9 mouse cellular contexts compared by ENCODE assay signal in the genomic region with DNA sequence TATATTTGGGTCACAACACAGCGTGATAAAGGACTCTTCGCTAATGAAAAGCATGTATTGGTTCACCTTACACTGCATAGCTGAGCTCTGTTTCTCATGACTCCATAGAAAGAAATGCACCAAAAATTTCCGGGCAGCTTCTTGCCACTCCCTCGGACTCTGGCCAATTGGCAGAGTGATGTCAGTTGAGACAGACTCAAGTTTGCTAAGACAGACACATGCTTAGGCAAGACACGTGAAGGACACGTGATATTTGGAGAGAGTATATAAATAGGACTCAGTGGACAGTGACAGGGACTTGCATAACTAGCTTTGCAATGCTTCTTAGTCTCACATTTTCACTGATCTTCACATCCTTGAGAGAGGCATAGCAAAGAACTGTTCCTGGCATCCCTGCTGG. TPM values are rescaled to one million over a fixed set of nuclear protein-coding genes. Genes with fewer than 3 reads are reported as not detected.
DNase-seq lines count a peak whose midpoint lies in the region; ATAC-seq and TF ChIP-seq lines count a peak whose summit lies in the region.
"Had no signal": no experiment of that assay in that cellular context is flagged by ENCODE, and none has a peak within 500 bp of the region (broad histone marks: within the 10 kb centered on the region; RNA-seq: fewer than 3 reads in every experiment).

No protein-coding gene starts in this region.

- H3K36me3 ChIP-seq in intestine, postnatal 0 days (ENCODE audit: control insufficient read depth, insufficient read depth): no peaks in the 10 kb centered on the region
- no peaks in the 10 kb centered on the region for H3K36me3 ChIP-seq in stomach, postnatal 0 days (ENCODE audit: control insufficient read depth, insufficient read depth, low read length)
- no peaks in the 10 kb centered on the region for H3K36me3 ChIP-seq in midbrain, embryonic 11.5 days (ENCODE audit: control insufficient read depth, insufficient read depth, low read length)
- H3K36me3 ChIP-seq: midbrain, embryonic 12.5 days had no signal

- DNase-seq in layer of hippocampus, adult 9-11 months: peak; percentile 52
- DNase-seq in layer of hippocampus, postnatal 25 days (ENCODE audit: extremely low spot score in 1 of 2, low spot score in 1 of 2): no peak
- peak; percentile 81 for DNase-seq in adrenal gland, postnatal 14 days
- DNase-seq in cerebellum, postnatal 36 days: peak; percentile 56 to 59
- peak; percentile 52 for DNase-seq in lung, postnatal 25 days (ENCODE audit: low spot score)
- DNase-seq in stomach, postnatal 0 days (ENCODE audit: low spot score): no peak
- DNase-seq in midbrain, embryonic 11.5 days (ENCODE audit: low spot score, missing footprints): no peak

- H3K4me1 ChIP-seq in intestine, postnatal 0 days (replicated peaks; ENCODE audit: control insufficient read depth, insufficient read depth, low read length): no peaks in the 10 kb centered on the region
- no peaks in the 10 kb centered on the region for H3K4me1 ChIP-seq in stomach, postnatal 0 days (replicated peaks; ENCODE audit: control insufficient read depth, insufficient read depth)
- no peaks in the 10 kb centered on the region for H3K4me1 ChIP-seq in midbrain, embryonic 11.5 days (ENCODE audit: control insufficient read depth, insufficient read depth, low read length)
- H3K4me1 ChIP-seq: midbrain, embryonic 12.5 days had no signal

- no peaks in the 10 kb centered on the region for H3K27me3 ChIP-seq in intestine, postnatal 0 days (replicated peaks; ENCODE audit: control insufficient read depth, insufficient read depth, low read length)
- H3K27me3 ChIP-seq in stomach, postnatal 0 days (ENCODE audit: control insufficient read depth, insufficient read depth, low read length): no peaks in the 10 kb centered on the region
- no peaks in the 10 kb centered on the region for H3K27me3 ChIP-seq in midbrain, embryonic 11.5 days (ENCODE audit: control insufficient read depth, insufficient read depth, low read length)
- H3K27me3 ChIP-seq: midbrain, embryonic 12.5 days had no signal

- no peak overlapping the region for H3K4me2 ChIP-seq in intestine, postnatal 0 days (replicated peaks; ENCODE audit: low read depth)
- no peak overlapping the region for H3K4me2 ChIP-seq in stomach, postnatal 0 days (replicated peaks; ENCODE audit: low read depth)
- H3K4me2 ChIP-seq in midbrain, embryonic 11.5 days: no peak overlapping the region
- H3K4me2 ChIP-seq: midbrain, embryonic 12.5 days had no signal

- no peaks in the 10 kb centered on the region for H3K9me3 ChIP-seq in intestine, postnatal 0 days (ENCODE audit: control insufficient read depth)
- H3K9me3 ChIP-seq in stomach, postnatal 0 days (ENCODE audit: control insufficient read depth, low read length): no peaks in the 10 kb centered on the region
- H3K9me3 ChIP-seq in midbrain, embryonic 11.5 days (ENCODE audit: control insufficient read depth, low read length): no peaks in the 10 kb centered on the region
- H3K9me3 ChIP-seq: midbrain, embryonic 12.5 days had no signal

- H3K27ac ChIP-seq in intestine, postnatal 0 days (ENCODE audit: low read depth, low read length): no peak overlapping the region
- H3K27ac ChIP-seq in stomach, postnatal 0 days (replicated peaks): no peak overlapping the region
- H3K27ac ChIP-seq in midbrain, embryonic 11.5 days (ENCODE audit: low read depth, low read length): no peak overlapping the region
- H3K27ac ChIP-seq: midbrain, embryonic 12.5 days had no signal

- TF ChIP-seq EP300 in stomach, postnatal 0 days (optimal IDR thresholded peaks at IDR 0.05): no peak

- no peak overlapping the region for H3K9ac ChIP-seq in intestine, postnatal 0 days (ENCODE audit: low read depth, low read length)
- no peak overlapping the region for H3K9ac ChIP-seq in stomach, postnatal 0 days (ENCODE audit: low read length)
- H3K9ac ChIP-seq in midbrain, embryonic 11.5 days (ENCODE audit: low read length): no peak overlapping the region
- H3K9ac ChIP-seq: midbrain, embryonic 12.5 days had no signal

- H3K4me3 ChIP-seq in intestine, postnatal 0 days (ENCODE audit: low read depth, low read length): no peak overlapping the region
- no peak overlapping the region for H3K4me3 ChIP-seq in stomach, postnatal 0 days (ENCODE audit: low read depth, low read length)
- no peak overlapping the region for H3K4me3 ChIP-seq in midbrain, embryonic 11.5 days (ENCODE audit: low read depth, low read length)
- H3K4me3 ChIP-seq: midbrain, embryonic 12.5 days had no signal

- no peak for TF ChIP-seq CTCF in intestine, postnatal 0 days (IDR thresholded peaks at IDR 0.05; ENCODE audit: low read depth)
- TF ChIP-seq CTCF in stomach, postnatal 0 days (IDR thresholded peaks at IDR 0.05; ENCODE audit: low read depth): no peak

- ATAC-seq in intestine, postnatal 0 days: no peak
- ATAC-seq in stomach, postnatal 0 days (ENCODE audit: low FRiP score, low TSS enrichment): no peak
- ATAC-seq in midbrain, embryonic 11.5 days (ENCODE audit: low FRiP score): no peak

- WGBS in intestine, postnatal 0 days: 80% methylated on average over 6 of the region's 6 CpGs
- WGBS in stomach, postnatal 0 days: 74% methylated on average over 6 of the region's 6 CpGs
- 82% methylated on average over 6 of the region's 6 CpGs for WGBS in midbrain, embryonic 11.5 days

RNA-seq across cellular contexts. Expression of gene Nlrc3, which starts 20.1 kb away (rescaled TPM):
- total RNA-seq in layer of hippocampus, postnatal 25 days (2021): 1 to 10 TPM; 1.3 to 2.0 TPM
- 2.6 and 5.8 TPM in 2 replicates for total RNA-seq in adrenal gland, postnatal 14 days (2021)
- polyA plus RNA-seq in intestine, postnatal 0 days (2015; fragmentation: Nextera tagmentation; extraction: Ambion mirVana): 0.46 and 0.50 TPM in 2 replicates
- 0.15 and 0.27 TPM in 2 replicates for polyA plus RNA-seq in stomach, postnatal 0 days (2015; fragmentation: Nextera tagmentation; extraction: Ambion mirVana)
- polyA plus RNA-seq in midbrain, embryonic 11.5 days (2014; fragmentation: Nextera tagmentation; extraction: Ambion mirVana): 0.72 and 0.97 TPM in 2 replicates

RNA-seq across cellular contexts. Expression of gene Slx4, which starts 47.2 kb away (rescaled TPM):
- total RNA-seq in layer of hippocampus, postnatal 25 days (2021): 10 to 100 TPM; 44.1 to 45.4 TPM
- total RNA-seq in adrenal gland, postnatal 14 days (2021): 22.2 and 27.8 TPM in 2 replicates
- polyA plus RNA-seq in intestine, postnatal 0 days (2015; fragmentation: Nextera tagmentation; extraction: Ambion mirVana): 5.6 and 6.0 TPM in 2 replicates
- 3.3 TPM in 2 replicates for polyA plus RNA-seq in stomach, postnatal 0 days (2015; fragmentation: Nextera tagmentation; extraction: Ambion mirVana)
- 25.1 TPM in 2 replicates for polyA plus RNA-seq in midbrain, embryonic 11.5 days (2014; fragmentation: Nextera tagmentation; extraction: Ambion mirVana)

RNA-seq across cellular contexts. Expression of gene Cluap1, which starts 47.8 kb away (rescaled TPM):
- 10 to 100 TPM; 26.8 to 29.2 TPM for total RNA-seq in layer of hippocampus, postnatal 25 days (2021)
- total RNA-seq in adrenal gland, postnatal 14 days (2021): 15.6 and 18.3 TPM in 2 replicates
- 9.1 and 9.2 TPM in 2 replicates for polyA plus RNA-seq in intestine, postnatal 0 days (2015; fragmentation: Nextera tagmentation; extraction: Ambion mirVana)
- polyA plus RNA-seq in stomach, postnatal 0 days (2015; fragmentation: Nextera tagmentation; extraction: Ambion mirVana): 13.6 and 13.8 TPM in 2 replicates
- polyA plus RNA-seq in midbrain, embryonic 11.5 days (2014; fragmentation: Nextera tagmentation; extraction: Ambion mirVana): 24.8 and 25.3 TPM in 2 replicates

RNA-seq across cellular contexts. Expression of gene 1700037C18Rik, which starts 47.9 kb away (rescaled TPM):
- total RNA-seq in layer of hippocampus, postnatal 25 days (2021): 1 to 10 TPM; 4.4 to 4.8 TPM
- total RNA-seq in adrenal gland, postnatal 14 days (2021): 3.0 and 3.3 TPM in 2 replicates
- 5.5 and 6.4 TPM in 2 replicates for polyA plus RNA-seq in intestine, postnatal 0 days (2015; fragmentation: Nextera tagmentation; extraction: Ambion mirVana)
- 8.3 and 8.5 TPM in 2 replicates for polyA plus RNA-seq in stomach, postnatal 0 days (2015; fragmentation: Nextera tagmentation; extraction: Ambion mirVana)
- polyA plus RNA-seq in midbrain, embryonic 11.5 days (2014; fragmentation: Nextera tagmentation; extraction: Ambion mirVana): 4.4 and 4.8 TPM in 2 replicates

Comparison
In these comparisons a context has a peak if more than half of its experiments do, and no peak if none do; other contexts are left out.
1. DNase-seq: peak in layer of hippocampus, adult 9-11 months (single experiment), adrenal gland, postnatal 14 days (single experiment), cerebellum, postnatal 36 days (2 of 2) and lung, postnatal 25 days (single experiment); none in layer of hippocampus, postnatal 25 days (0 of 2), stomach, postnatal 0 days (single experiment) and midbrain, embryonic 11.5 days (single experiment).